Mouse (Mus musculus) mature B cell (primary cell): ENCODE data around the gene Dand5.

Source experiments
- in situ Hi-C: fragments of 300-500 bp; cut with MboI; formaldehyde crosslinking; loops from 2 replicates; pipeline ENCODE4 v1.14.3; 2019

The Dand5 gene

GRCm38 (mm10) chr8:84799999-84800831 is 22.4 kb downstream of the Dand5 start, which contains the start of gene Nfix:
Gene Nfix (minus strand): TSS chr8:84800344.
- in situ Hi-C loops: no loop called here

- in situ Hi-C loops: no loop called here
Measured at GRCm38 (mm10) chr8:84799136-84799931, 23.3 kb downstream of the Dand5 start.

GRCm38 (mm10) chr8:84798446-84799135 is 24.0 kb downstream of the Dand5 start:
- in situ Hi-C loops: no loop called here

GRCm38 (mm10) chr8:84797971-84798370 is 24.7 kb downstream of the Dand5 start:
- in situ Hi-C loops: no loop called here

GRCm38 (mm10) chr8:84797256-84797797 is 25.3 kb downstream of the Dand5 start:
- in situ Hi-C loops: no loop called here

GRCm38 (mm10) chr8:84794486-84794885 is 28.1 kb downstream of the Dand5 start:
- in situ Hi-C loops: no loop called here

GRCm38 (mm10) chr8:84793791-84794485 is 28.7 kb downstream of the Dand5 start:
- in situ Hi-C loops: no loop called here

GRCm38 (mm10) chr8:84793134-84793533 is 29.5 kb downstream of the Dand5 start:
- in situ Hi-C loops: no loop called here

- in situ Hi-C loops: no loop called here
Measured at GRCm38 (mm10) chr8:84792429-84792947, 30.1 kb downstream of the Dand5 start.

DNA sequence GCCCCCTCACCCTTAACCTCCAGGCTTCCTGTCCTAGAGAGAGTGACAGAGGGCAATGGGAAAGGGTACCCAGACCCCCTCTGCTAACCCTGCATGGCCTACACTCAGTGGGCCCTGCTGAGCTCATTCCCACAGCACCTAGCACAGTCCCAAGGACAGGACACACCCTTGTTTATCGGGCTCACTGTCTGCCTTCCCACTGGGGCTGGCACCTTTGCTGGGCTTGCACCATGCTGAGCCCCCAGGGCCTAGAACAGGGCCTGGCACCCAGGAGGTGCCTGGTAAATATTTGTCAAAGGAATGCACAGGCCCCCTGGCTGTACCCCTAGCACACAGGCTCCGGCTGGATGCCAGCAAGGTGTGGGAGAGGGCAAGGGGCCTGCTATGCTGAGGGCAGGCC is 32.1 kb downstream of the Dand5 start:
- in situ Hi-C loops: no loop called here

- in situ Hi-C loops: no loop called here
Measured at GRCm38 (mm10) chr8:84789855-84790486, 32.7 kb downstream of the Dand5 start.

DNA sequence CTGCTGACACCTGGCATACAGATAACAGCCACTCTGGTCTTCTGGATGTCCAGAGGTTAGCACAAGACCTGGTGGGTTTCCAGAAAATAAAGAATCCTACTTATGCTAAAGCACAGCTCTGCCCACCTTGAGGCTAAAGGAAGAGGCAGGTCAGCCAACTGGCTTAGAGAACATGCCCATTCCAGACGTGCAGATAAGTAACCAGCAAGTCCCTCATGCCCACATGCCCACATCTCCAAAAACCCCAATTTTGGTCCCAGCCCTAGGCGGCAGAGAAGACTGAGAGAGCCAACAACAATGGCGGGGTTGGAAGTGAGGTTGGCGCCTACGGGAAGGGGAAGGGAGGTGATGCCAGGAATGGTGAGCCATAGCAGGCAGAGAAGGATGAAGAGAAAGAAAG is 33.3 kb downstream of the Dand5 start:
- in situ Hi-C loops: no loop called here

GRCm38 (mm10) chr8:84788896-84789295 is 33.7 kb downstream of the Dand5 start:
- in situ Hi-C loops: no loop called here

DNA sequence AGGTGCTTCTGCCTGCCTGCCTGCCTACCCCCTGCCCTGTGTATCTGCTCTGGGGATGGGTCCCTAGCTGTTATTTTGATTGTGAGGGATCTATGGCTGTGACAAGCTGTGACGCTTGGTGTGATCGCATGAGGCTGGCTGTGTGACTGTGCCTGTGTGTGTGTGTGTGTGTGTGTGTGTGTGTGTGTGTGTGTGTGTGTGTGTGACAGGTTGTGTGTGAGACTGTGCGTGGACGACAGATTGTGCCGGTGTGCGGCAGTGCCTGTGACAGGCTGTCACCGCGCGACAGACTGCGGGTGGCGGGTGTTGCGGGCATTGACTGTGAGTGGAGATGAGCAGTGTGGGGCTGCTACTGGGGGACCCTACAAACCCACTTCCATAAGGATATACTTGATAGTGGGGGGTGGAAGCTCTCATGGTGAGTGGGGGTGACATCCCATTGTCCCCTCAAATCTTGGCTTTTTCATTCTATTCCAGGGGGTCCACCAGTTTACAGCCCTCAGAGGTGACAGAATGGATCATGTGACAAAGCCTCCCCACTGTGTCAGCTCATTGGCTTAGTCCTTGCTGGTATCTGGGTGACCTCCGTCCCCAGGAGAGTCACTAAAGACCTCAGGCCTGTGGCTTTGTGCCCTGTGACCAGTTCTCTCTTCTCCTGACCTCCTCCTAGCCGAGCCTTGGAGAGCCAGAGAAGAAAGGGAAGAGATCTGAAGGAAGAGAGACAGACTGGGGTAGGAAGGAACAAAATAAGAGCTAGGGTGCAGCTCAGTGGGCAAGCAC is 34.9 kb downstream of the Dand5 start:
- in situ Hi-C loops: no loop called here

GRCm38 (mm10) chr8:84786801-84787467 is 35.7 kb downstream of the Dand5 start:
- in situ Hi-C loops: no loop called here

GRCm38 (mm10) chr8:84785756-84786677 is 36.6 kb downstream of the Dand5 start:
- in situ Hi-C loops: no loop called here

GRCm38 (mm10) chr8:84785506-84785755 is 37.2 kb downstream of the Dand5 start:
- in situ Hi-C loops: no loop called here

- in situ Hi-C loops: no loop called here
Measured at GRCm38 (mm10) chr8:84784681-84785505, 37.7 kb downstream of the Dand5 start.
